11 mouse cellular contexts compared by ENCODE assay signal in genomic region chr2:163660103-163660701, GRCm38 (mm10). TPM values are rescaled to one million over a fixed set of nuclear protein-coding genes. Genes with fewer than 3 reads are reported as not detected.
A peak's percentile ranks its signal among the peaks of the same experiment; 100 is the strongest.
DNase-seq lines count a peak whose midpoint lies in the region; ATAC-seq and TF ChIP-seq lines count a peak whose summit lies in the region.
"Had no signal": no experiment of that assay in that cellular context is flagged by ENCODE, and none has a peak within 500 bp of the region (broad histone marks: within the 10 kb centered on the region; RNA-seq: fewer than 3 reads in every experiment).

No protein-coding gene starts in this region.

- no peak for TF ChIP-seq CTCF in midbrain, postnatal 0 days (IDR thresholded peaks at IDR 0.05)

- H3K9ac ChIP-seq in intestine, embryonic 16.5 days (ENCODE audit: low read depth, low read length): 0 out of 2 replicates have a peak overlapping the region, but pooled peaks have one; percentile 30
- no peak overlapping the region for H3K9ac ChIP-seq in intestine, embryonic 15.5 days
- 0 out of 2 replicates have a peak overlapping the region, but pooled peaks have one; percentile 6 for H3K9ac ChIP-seq in midbrain, embryonic 16.5 days (ENCODE audit: low read depth, low read length)
- no peak overlapping the region for H3K9ac ChIP-seq in midbrain, postnatal 0 days (replicated peaks; ENCODE audit: low read length, poor library complexity, severe bottlenecking)

- H3K9me3 ChIP-seq in intestine, embryonic 16.5 days (ENCODE audit: control insufficient read depth, low read length): no peaks in the 10 kb centered on the region
- H3K9me3 ChIP-seq in intestine, embryonic 15.5 days: no peaks in the 10 kb centered on the region
- no peaks in the 10 kb centered on the region for H3K9me3 ChIP-seq in midbrain, embryonic 16.5 days (replicated peaks; ENCODE audit: control insufficient read depth, low read length, poor library complexity, severe bottlenecking)
- no peaks in the 10 kb centered on the region for H3K9me3 ChIP-seq in midbrain, postnatal 0 days (ENCODE audit: low read length)

- H3K4me2 ChIP-seq in intestine, embryonic 16.5 days (ENCODE audit: low read depth, low read length): no peak overlapping the region
- no peak overlapping the region for H3K4me2 ChIP-seq in intestine, embryonic 15.5 days (replicated peaks)
- no peak overlapping the region for H3K4me2 ChIP-seq in midbrain, embryonic 16.5 days (ENCODE audit: low read length)
- H3K4me2 ChIP-seq in midbrain, postnatal 0 days (ENCODE audit: low read depth, low read length, poor library complexity, severe bottlenecking): no peak overlapping the region

- H3K4me1 ChIP-seq in intestine, embryonic 16.5 days (ENCODE audit: control insufficient read depth, insufficient read depth, low read length): peaks cover 5% of the 10 kb centered on the region; the same call in 1 of the 2 replicates
- H3K4me1 ChIP-seq in intestine, embryonic 15.5 days (replicated peaks): 0 out of 2 replicates have a peak, but pooled peaks cover 4% of the 10 kb centered on the region
- H3K4me1 ChIP-seq in midbrain, embryonic 16.5 days (ENCODE audit: control insufficient read depth, insufficient read depth, low read length): peaks cover 23% of the 10 kb centered on the region
- 0 out of 2 replicates have a peak, but pooled peaks cover 3% of the 10 kb centered on the region for H3K4me1 ChIP-seq in midbrain, postnatal 0 days (ENCODE audit: insufficient read depth, low read length)

- WGBS in intestine, embryonic 16.5 days: 83% methylated on average over 5 of the region's 5 CpGs
- WGBS in intestine, embryonic 15.5 days: 88% methylated on average over 5 of the region's 5 CpGs
- WGBS in midbrain, embryonic 16.5 days: 90% methylated on average over 5 of the region's 5 CpGs
- WGBS in midbrain, postnatal 0 days: 87% methylated on average over 5 of the region's 5 CpGs

- H3K4me3 ChIP-seq in intestine, embryonic 16.5 days (ENCODE audit: low read length): no peak overlapping the region
- no peak overlapping the region for H3K4me3 ChIP-seq in intestine, embryonic 15.5 days (replicated peaks)
- no peak overlapping the region for H3K4me3 ChIP-seq in midbrain, embryonic 16.5 days (ENCODE audit: low read depth, low read length)
- no peak overlapping the region for H3K4me3 ChIP-seq in midbrain, postnatal 0 days (ENCODE audit: low read depth, low read length)

- no peaks in the 10 kb centered on the region for H3K36me3 ChIP-seq in intestine, embryonic 16.5 days (ENCODE audit: control insufficient read depth, insufficient read depth, low read length)
- no peaks in the 10 kb centered on the region for H3K36me3 ChIP-seq in intestine, embryonic 15.5 days
- H3K36me3 ChIP-seq in midbrain, embryonic 16.5 days (ENCODE audit: control insufficient read depth, insufficient read depth, low read length): no peaks in the 10 kb centered on the region
- H3K36me3 ChIP-seq in midbrain, postnatal 0 days (ENCODE audit: insufficient read depth, low read length): no peaks in the 10 kb centered on the region

- no peak for ATAC-seq in intestine, embryonic 16.5 days
- no peak for ATAC-seq in intestine, embryonic 15.5 days
- ATAC-seq in midbrain, embryonic 16.5 days: no peak
- no peak for ATAC-seq in midbrain, postnatal 0 days (ENCODE audit: low FRiP score)
- ATAC-seq in erythroblast, adult 5-6 weeks (replicated peaks; ENCODE audit: low FRiP score, poor library complexity, severe bottlenecking): peak; percentile 33; the same call in 1 of the 2 replicates
- ATAC-seq in megakaryocyte progenitor cell, adult 5-6 weeks (replicated peaks; ENCODE audit: poor library complexity): peak; percentile 26
- ATAC-seq: forebrain, embryonic 14.5 days had no signal

- no peak overlapping the region for H3K27ac ChIP-seq in intestine, embryonic 16.5 days (ENCODE audit: low read length)
- H3K27ac ChIP-seq in intestine, embryonic 15.5 days: no peak overlapping the region
- no peak overlapping the region for H3K27ac ChIP-seq in midbrain, embryonic 16.5 days (ENCODE audit: low read length)
- H3K27ac ChIP-seq in midbrain, postnatal 0 days (ENCODE audit: low read depth, low read length): no peak overlapping the region

- no peaks in the 10 kb centered on the region for H3K27me3 ChIP-seq in intestine, embryonic 16.5 days (replicated peaks; ENCODE audit: control insufficient read depth, insufficient read depth, low read length)
- H3K27me3 ChIP-seq in intestine, embryonic 15.5 days (replicated peaks): no peaks in the 10 kb centered on the region
- no peaks in the 10 kb centered on the region for H3K27me3 ChIP-seq in midbrain, embryonic 16.5 days (ENCODE audit: control insufficient read depth, insufficient read depth, low read depth, low read length)
- H3K27me3 ChIP-seq in midbrain, postnatal 0 days (ENCODE audit: insufficient read depth, low read length): no peaks in the 10 kb centered on the region

- no peak for DNase-seq in midbrain, postnatal 0 days (ENCODE audit: low spot score)
- DNase-seq in gastrocnemius, adult 8-10 months (ENCODE audit: low spot score in 2 of 2): no peak
- DNase-seq in retina, postnatal 1 day: no peak
- DNase-seq: heart, adult 18-20 months; left cerebral cortex, postnatal 4 days had no signal

RNA-seq across cellular contexts. Expression of gene Pkig, which starts 2.0 kb away (rescaled TPM):
- 115 and 122 TPM in 2 replicates for polyA plus RNA-seq in intestine, embryonic 16.5 days (2015; fragmentation: Nextera tagmentation; extraction: Ambion mirVana)
- polyA plus RNA-seq in intestine, embryonic 15.5 days (2015; fragmentation: Nextera tagmentation; extraction: Ambion mirVana): 113 and 122 TPM in 2 replicates
- polyA plus RNA-seq in midbrain, embryonic 16.5 days (2015; fragmentation: Nextera tagmentation; extraction: Ambion mirVana): 134 TPM in 2 replicates
- total RNA-seq in midbrain, postnatal 0 days (2014; rRNA removed): 90.5 and 102 TPM in 2 replicates
- 153 and 161 TPM in 2 replicates for polyA plus RNA-seq in midbrain, postnatal 0 days (2015; fragmentation: Nextera tagmentation; extraction: Ambion mirVana)
- 15.0 and 25.0 TPM in 2 replicates for total RNA-seq in erythroblast, adult 5-6 weeks (2015; ENCODE audit: low replicate concordance)
- total RNA-seq in erythroblast, adult 5-6 weeks (2017; ENCODE audit: low replicate concordance): 23.4 and 25.2 TPM in 2 replicates
- 50.8 and 54.4 TPM in 2 replicates for total RNA-seq in megakaryocyte progenitor cell, adult 5-6 weeks (2015)
- total RNA-seq in megakaryocyte progenitor cell, adult 5-6 weeks (2017): 52.9 and 56.3 TPM in 2 replicates
- 100 to 1,000 TPM; 102 to 111 (median 107) TPM for total RNA-seq in gastrocnemius, adult 8-10 months (2022)

RNA-seq across cellular contexts. Expression of gene Serinc3, which starts 15.3 kb away (rescaled TPM):
- 55.4 and 57.1 TPM in 2 replicates for polyA plus RNA-seq in intestine, embryonic 16.5 days (2015; fragmentation: Nextera tagmentation; extraction: Ambion mirVana)
- polyA plus RNA-seq in intestine, embryonic 15.5 days (2015; fragmentation: Nextera tagmentation; extraction: Ambion mirVana): 45.3 and 47.1 TPM in 2 replicates
- 35.6 and 36.4 TPM in 2 replicates for polyA plus RNA-seq in midbrain, embryonic 16.5 days (2015; fragmentation: Nextera tagmentation; extraction: Ambion mirVana)
- 96.1 and 101 TPM in 2 replicates for total RNA-seq in midbrain, postnatal 0 days (2014; rRNA removed)
- 35.9 and 36.9 TPM in 2 replicates for polyA plus RNA-seq in midbrain, postnatal 0 days (2015; fragmentation: Nextera tagmentation; extraction: Ambion mirVana)
- total RNA-seq in erythroblast, adult 5-6 weeks (2015; ENCODE audit: low replicate concordance): 1,365 and 1,400 TPM in 2 replicates
- 1,814 and 2,055 TPM in 2 replicates for total RNA-seq in erythroblast, adult 5-6 weeks (2017; ENCODE audit: low replicate concordance)
- total RNA-seq in megakaryocyte progenitor cell, adult 5-6 weeks (2015): 641 and 693 TPM in 2 replicates
- total RNA-seq in megakaryocyte progenitor cell, adult 5-6 weeks (2017): 470 and 502 TPM in 2 replicates
- 100 to 1,000 TPM in 3 of 4 experiments, 10 to 100 TPM in 1; 88.8 to 135 (median 117) TPM for total RNA-seq in gastrocnemius, adult 8-10 months (2022)

RNA-seq across cellular contexts. Expression of gene Ttpal, which starts 58.1 kb away (rescaled TPM):
- polyA plus RNA-seq in intestine, embryonic 16.5 days (2015; fragmentation: Nextera tagmentation; extraction: Ambion mirVana): 22.2 and 22.9 TPM in 2 replicates
- 25.7 and 26.5 TPM in 2 replicates for polyA plus RNA-seq in intestine, embryonic 15.5 days (2015; fragmentation: Nextera tagmentation; extraction: Ambion mirVana)
- 43.7 and 48.7 TPM in 2 replicates for polyA plus RNA-seq in midbrain, embryonic 16.5 days (2015; fragmentation: Nextera tagmentation; extraction: Ambion mirVana)
- total RNA-seq in midbrain, postnatal 0 days (2014; rRNA removed): 76.2 and 91.9 TPM in 2 replicates
- 33.5 and 34.7 TPM in 2 replicates for polyA plus RNA-seq in midbrain, postnatal 0 days (2015; fragmentation: Nextera tagmentation; extraction: Ambion mirVana)
- 6.5 and 10.0 TPM in 2 replicates for total RNA-seq in erythroblast, adult 5-6 weeks (2015; ENCODE audit: low replicate concordance)
- 5.5 and 8.8 TPM in 2 replicates for total RNA-seq in erythroblast, adult 5-6 weeks (2017; ENCODE audit: low replicate concordance)
- total RNA-seq in megakaryocyte progenitor cell, adult 5-6 weeks (2015): 13.7 and 20.7 TPM in 2 replicates
- total RNA-seq in megakaryocyte progenitor cell, adult 5-6 weeks (2017): 12.4 and 12.7 TPM in 2 replicates
- total RNA-seq in gastrocnemius, adult 8-10 months (2022): 1 to 10 TPM; 3.1 to 5.2 (median 3.4) TPM

Comparison
In these comparisons a context has a peak if more than half of its experiments do, and no peak if none do; other contexts are left out.
1. H3K9ac ChIP-seq: peak in intestine, embryonic 16.5 days (single experiment) and midbrain, embryonic 16.5 days (single experiment); none in intestine, embryonic 15.5 days (single experiment) and midbrain, postnatal 0 days (single experiment).
2. ATAC-seq: peak in erythroblast, adult 5-6 weeks (single experiment) and megakaryocyte progenitor cell, adult 5-6 weeks (single experiment); none in intestine, embryonic 16.5 days (single experiment), intestine, embryonic 15.5 days (single experiment), midbrain, embryonic 16.5 days (single experiment) and midbrain, postnatal 0 days (single experiment).